Mouse (Mus musculus) right cerebral cortex, postnatal 10 days (tissue): ENCODE measurements at regions not wholly inside any gene's neighbourhood (a gene's known extent, or its start where the extent isn't known, plus 50 kb on each side); places are given as distances from the start of the nearest gene placed in this dataset.

Source experiments
- DNase-seq, 2 experiments: peaks; one replicate each; pipeline ENCODE4 v3.0.0; 2021; ENCODE audit warnings: low spot score in 2 of 2

DNA sequence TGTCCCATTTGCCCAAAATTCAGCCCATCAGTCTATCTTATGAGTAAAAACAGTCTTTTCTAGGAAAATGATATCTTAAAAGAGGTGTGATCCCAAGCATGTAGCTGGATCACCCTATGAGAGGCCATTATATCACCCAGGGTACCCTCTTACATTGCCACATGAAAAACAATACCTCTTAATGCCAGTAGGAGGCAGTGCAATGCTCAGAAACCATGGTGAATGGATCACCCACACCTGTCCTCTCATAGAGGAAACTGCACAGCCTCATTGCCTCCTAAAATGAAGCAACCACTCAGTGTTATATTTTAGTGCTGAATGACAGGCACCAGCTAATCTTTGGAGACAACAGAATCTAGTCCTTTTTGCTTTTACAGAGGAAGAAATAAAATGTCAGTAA, 114.0 kb upstream of the Nxt1 start:
- no peak for DNase-seq

DNA sequence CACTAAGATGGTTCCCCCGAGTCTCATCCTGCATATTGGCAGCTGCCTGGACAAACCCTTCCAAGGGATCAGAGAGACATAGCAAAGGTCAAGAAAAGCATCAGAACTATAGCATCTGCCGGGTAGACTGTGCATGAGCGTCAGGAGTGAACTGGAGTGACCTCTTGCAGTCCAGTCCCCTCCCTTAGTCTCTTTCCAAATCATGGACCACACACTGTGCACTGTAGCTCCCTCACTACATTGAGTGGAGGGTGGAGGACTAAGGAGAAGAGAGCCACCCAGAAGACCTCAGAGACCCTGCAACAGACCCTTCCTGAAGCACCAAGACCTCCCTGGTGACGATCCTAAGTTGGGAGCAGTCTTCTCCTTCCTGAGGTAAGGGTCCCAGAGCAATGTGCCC, 107.8 kb upstream of the Cd93 start:
- DNase-seq, result no peak

DNA sequence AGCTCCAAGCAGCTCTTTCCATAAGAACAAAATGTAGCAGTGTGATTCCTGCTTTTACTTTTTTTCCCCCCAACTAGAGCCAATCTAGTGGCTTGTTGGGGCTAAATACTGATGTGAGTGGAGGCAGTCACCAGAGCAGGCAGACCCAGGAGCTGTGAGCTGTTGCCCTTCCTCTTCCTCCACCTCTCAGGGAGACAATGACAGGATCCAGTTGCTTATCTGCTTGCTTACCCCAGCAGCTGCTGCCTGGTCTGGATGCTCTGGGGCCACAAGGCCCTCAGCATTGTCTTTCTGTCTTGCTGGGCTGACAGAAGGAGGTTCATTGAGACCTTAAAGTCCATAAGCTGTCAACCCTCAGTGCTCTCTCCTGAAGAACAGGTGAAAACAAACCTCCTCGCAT, 106.3 kb upstream of the Cd93 start:
- no peak for DNase-seq

DNA sequence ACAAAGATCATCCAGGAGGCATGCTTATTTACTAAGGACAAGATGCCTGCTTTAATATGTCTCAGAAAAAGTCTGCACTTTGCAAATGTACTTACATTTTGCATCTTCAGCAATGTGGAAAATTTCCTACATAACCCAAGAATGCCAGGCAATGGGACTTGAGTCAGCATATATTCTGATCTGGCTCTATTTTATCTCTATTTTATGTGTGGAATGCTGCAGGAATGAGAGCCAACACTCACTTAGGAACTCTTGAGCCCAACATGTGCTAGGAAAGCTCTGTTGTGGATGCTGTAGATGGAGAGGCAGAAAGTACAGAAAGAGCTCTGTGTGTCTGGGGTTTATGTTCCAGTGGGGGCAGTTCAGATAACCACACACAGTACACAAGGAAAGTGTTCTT, 99.0 kb upstream of the Cd93 start:
- DNase-seq, result no peak

DNA sequence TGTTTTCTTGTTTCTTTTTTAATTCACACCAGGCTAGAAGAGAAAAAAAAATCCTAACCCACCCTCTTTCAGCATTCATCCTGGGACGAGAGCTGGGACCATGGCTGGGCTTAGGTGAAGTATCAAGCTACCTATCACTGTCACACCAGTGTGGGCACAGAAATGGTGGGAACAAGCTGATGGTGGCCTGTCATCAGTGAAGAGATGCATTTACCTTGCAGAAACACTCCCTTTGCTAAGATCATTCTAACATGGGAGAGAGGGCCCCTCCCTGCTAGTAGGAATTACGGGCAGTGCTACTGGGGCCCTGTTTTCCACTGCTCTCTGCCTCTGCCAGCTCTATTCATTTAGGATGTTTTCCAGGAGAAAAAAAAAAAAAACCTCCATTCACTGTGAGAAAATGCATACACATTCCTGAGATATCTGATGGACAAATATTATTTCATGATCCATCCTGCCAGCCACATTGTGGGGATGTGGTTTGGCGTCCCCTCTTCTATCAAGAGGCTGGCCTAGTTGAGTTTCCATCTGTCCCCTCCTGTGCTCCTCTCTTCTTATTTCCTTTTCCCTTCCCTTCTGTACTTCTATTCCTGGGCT, 94.6 kb upstream of the Cd93 start:
- no peak for DNase-seq

DNA sequence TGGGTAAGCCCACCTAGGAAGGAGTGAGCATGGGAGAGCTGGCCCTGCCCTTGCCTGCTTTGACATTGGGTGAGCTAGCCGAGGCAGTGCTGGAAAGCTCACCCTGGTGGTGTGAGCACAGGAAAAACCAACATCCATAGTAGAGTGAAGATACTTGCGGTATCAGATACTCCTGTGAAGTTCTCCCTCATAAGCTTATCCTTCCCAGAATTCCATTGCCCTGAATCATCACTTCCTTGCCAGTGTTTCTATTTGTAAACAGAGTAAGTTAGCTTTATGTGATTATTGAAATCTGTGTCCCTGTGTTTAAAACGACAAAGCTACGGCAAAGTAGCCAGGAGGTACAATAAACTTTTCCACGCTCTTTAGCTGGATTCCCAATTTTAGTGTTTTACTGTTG, 93.9 kb upstream of the Cd93 start:
- no peak for DNase-seq

DNA sequence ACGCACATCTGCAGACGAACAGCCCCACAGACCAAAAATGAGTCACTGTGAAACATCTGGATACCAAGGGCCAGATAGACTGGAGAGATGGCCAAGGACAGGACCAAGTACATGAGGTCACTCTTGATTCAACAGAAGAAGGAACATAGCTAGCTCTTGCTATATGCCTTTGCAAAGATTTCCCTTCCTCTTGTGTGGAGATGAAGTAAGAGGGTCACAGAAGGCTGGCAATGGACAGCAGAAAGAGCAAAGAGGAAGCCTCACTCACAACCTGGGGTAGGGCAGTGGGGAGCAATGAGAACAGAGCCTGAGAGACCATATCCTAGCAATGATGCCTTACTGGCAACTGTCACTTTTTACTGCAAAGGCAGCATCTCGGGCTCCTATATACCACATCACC, 93.2 kb upstream of the Cd93 start:
- DNase-seq, result no peak

DNA sequence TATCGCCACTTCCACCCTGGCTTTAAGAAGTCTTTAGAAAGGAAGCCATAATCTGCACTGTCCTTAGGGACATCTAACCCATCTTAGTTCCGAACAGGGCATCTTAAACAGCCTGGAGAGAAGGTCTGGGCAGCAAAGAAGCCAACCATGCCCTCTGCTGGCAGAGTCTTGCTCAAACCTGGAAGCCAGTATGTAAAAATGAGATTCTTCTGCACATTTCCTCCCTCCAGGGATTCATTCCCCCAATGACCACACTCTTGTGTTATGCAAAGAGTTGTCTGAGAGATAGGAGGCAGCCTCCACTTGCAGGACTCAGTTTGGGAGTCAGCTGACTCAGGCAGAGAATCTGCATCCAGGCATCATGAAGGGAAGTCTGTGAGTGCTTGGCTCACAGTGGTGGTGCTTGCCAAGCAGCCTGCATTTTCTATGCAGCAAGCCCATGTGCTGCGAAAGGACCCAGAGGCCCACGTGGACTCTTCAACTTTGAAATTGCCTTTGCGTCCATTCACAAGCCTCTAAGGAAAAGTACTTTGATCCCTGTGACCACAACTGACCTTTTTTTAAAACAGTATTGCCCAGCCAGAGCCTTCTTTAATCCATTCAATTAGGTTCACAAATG, 92.3 kb upstream of the Cd93 start:
- DNase-seq, result peak in 1 of 2 experiments; percentile 50

DNA sequence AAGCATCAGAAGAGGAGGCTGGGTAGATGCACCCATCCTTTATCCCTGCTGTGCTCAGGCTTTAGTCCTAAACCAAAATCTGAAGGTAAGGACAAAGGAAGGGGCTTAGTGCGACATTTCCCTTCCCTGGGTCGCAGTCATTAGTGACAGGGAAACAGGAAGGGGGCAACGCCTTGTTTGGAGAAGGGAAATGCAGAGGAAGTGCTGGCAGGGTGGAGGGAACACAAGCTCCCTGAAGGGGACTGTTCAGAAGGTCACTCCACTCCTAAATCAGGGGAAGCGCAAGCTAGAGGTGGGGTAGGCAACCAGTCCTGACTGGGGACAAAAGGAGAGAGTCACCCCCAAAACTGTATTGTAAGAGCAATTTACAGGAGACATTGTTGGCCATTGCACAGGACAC, 88.7 kb upstream of the Cd93 start:
- DNase-seq, result no peak

DNA sequence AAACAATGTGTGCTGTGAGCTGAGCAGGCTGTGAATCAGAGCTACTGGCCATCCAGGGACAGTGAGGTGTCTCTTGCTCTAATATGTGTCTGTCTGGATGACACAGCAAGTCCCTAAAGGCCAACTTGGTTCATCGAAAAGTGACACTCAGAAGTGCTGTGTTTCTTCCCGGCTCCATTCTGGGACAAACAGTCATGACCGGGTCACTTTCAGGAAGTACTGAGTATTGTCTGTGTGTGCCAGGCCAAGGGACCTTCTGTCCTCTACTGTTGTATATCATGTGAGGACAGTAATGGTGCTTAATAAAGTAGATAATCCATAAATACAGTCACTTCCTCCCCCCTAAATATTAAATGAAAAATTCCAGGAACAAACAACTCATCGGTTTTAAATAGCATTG, 87.2 kb upstream of the Cd93 start:
- DNase-seq, result no peak

DNA sequence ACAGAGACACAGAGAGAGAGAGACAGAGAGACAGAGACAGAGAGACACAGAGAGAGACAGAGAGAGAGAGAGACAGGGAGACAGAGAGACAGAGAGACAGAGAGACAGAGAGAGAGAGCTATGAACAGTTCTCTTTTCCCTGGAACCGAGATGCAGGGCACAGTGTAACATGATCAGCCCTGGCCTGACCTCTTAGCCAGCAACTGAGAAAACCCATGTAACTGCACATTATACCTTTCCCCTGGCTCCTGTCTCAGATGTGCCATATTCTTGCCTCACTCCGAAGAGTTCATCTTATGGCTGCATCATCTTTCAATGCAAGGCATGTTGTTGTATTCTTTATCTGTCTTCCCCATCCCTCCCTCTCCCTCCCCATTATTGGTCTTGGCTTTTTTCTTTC, 86.5 kb upstream of the Cd93 start:
- no peak for DNase-seq

DNA sequence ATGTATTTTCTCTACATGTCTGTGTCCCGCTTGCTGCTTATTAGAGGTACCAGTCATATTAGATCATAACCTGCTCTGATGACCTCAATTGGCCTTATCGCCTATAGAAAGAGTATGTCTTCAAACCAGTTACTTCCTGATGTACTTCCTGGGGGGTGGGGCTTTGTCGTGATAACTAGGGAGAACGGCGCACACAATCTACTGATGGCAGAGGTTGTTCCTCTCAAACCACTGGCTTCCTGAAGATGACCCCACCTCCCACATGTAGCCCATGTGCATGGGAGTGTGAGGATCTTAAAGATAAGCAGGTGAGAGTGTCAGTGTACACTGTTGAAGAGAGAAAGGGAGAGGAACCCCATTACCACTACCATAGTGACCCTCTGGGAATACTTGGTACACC, 84.4 kb upstream of the Cd93 start:
- no peak for DNase-seq

DNA sequence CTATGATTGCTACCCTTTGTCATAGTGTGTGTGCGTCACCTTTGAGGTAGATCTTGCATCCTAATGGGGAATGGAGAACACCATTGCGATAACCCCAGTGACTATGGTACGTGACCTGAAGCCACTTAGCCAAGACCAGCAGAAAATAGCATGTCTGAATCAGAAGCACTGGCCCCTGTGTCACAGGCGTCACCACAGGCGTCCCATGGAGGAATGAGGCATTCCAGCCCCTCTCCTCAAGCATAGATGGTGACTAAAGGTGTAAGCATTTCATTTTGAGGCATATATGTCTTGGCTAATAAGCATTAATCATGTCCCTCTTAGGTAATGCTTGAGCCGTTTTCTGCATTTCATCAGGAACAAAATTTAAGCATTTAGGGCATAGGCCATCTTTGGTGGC, 82.1 kb upstream of the Cd93 start:
- DNase-seq, result no peak

DNA sequence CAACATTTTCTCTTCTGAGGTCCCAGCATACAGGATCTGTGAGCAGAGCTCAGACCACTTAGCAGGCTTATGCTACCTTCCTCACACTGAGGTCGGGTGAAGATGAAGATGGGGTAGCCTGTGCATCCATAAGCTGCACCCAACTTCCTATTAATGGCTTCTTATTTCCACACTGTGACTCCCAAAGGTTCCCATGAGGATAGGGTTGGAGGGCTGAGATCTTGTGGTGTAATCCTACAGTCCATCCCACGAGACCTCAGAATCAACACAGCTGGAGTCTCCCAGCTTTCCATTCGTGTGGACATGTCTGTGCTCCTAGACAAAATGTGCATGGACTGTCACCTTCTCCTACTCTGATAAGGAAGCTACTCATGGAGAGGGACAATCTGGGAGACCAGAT, 80.0 kb upstream of the Cd93 start:
- DNase-seq, result no peak

DNA sequence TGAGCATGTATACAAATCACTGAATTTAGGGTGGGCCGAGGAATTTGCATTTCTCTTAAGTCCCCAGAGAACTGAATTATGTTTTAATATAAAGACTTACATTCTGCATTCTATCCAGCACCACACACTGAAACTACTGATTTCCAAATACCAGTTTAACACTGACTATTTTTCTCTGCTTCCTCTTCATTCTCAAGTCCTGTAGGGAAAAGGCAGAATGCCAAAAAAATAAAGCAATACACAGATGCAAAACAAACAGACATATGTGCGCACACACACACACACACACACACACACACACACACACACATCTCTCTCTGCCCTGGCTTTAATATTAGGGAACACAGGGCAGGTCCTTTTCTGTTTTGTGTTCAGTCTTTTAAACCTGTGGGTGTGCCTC, 79.6 kb upstream of the Cd93 start:
- no peak for DNase-seq

DNA sequence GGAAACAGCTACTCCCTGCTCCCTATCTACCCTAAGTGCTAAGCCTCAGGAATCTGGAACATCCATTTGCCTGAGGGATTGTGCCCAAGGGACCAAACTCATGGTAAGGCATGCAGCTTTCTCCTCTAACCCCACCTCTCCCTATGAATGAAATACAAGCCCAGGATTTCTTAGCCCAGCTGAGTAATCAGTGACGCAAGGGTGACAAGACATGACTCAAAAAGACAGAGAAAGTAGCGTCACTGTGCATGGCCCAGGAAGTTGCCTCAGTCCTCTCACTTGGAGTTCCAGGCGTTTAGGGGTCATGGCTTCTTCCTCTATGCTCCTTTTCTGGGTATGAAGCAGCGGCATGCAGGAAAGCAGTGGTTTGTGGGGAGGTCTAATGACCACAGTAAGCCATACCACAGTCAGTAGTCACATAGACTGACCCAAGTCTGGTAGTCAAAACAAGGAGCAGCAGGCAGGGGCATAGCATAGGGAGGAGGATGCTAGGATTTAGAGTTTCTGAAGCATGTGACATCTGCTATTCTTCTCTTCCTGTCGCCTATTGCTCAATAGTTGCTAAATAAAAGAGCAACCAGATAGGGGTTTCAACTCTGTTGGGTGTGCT, 78.7 kb upstream of the Cd93 start:
- DNase-seq, result no peak

DNA sequence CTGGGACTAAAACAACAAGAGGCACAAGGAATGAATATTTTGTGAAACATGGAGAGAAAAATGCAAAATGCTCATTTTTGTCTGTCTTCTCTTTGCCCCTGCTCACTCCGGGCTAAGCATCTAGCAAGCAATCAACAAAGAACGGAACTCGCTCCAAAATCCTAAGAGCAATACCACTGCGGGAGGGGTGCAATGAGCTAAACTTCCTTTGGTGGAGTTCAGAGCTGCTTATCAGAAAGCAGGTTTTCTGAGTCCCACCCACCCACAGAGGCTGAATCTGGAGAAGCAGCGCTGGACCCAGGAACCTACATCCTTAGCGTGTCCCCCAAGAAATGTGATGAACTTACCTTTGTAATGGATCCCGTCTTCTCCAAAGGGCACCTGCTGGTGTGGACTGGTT, 76.9 kb upstream of the Cd93 start:
- DNase-seq, result no peak

DNA sequence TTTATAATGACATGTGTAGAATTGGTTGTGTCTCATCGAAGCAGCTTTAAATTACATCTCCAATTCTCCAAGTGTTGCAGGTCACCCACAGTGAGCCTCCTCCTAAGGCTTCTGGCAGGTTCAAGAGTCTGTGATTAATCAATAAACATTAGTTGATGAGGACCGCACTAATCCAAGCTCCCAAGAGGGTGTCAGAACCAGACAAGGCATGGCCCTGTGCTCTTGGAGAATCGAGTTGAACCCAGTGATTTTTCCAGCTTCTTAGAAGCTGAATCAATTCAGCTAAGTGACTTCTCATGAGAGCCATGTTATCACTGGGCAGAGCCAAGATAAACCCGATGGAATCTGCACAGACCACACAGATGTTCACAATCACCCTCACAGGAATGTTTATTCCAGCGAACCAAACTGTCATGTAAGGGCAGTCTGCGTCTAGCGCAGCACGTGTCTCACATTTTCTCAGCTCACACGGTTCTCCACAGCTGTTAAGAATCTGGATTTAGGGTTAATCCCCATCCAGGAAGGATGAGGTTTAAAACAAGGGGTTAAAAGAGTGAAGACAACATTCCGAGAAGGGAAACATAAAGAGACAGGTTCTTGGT, 76.4 kb upstream of the Cd93 start:
- DNase-seq, result no peak

DNA sequence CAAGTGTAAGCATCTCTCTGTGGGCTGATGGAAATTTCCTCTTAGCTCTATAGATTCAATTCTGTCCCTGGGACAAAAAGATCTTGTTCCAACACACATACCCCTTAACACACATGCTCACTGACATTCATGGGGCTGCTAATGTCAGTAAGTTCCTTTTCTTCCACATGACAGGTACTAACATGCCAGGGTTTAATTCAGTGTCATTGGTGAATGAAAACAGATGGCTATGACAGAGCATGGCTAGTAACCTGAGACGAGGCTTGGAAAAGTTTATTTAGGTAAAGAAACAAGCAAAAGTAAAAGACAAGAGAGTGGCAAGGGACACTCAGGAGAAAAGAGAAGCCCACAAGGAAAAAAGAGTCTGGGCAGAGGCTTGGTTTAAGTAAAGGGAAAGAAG, 74.5 kb upstream of the Cd93 start:
- DNase-seq, result no peak

DNA sequence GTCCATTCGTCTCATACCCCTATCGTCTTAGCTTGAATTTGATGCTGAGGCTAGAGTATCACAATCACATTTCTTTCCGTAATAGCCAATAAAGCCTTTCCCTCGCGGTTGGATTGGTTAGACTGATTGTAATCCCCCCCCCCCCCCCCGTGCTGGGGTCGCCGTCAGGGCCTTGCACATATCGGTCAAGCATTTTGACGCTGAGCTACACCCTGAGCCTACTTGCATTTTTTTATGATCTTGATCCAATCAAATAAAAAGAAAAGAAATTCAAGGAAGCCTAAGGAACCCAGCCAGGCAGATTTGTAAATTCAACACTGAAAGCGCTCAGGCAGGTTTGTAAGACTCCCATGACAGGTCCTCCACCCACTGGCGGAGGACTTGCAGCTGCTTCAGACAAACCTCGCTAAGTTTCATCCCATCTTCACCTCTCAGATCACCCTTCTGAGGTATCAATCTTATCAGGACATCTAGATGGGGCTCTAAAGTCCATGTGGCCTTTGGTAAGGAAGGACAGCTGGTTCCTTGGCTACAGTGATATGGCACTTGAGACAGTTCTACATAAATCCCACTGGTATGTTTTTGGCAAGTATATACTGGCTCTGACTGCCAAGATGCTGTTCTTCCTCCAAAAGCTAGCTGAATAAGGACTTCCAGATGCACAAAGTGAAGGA, 66.8 kb upstream of the Cd93 start:
- DNase-seq, result no peak

DNA sequence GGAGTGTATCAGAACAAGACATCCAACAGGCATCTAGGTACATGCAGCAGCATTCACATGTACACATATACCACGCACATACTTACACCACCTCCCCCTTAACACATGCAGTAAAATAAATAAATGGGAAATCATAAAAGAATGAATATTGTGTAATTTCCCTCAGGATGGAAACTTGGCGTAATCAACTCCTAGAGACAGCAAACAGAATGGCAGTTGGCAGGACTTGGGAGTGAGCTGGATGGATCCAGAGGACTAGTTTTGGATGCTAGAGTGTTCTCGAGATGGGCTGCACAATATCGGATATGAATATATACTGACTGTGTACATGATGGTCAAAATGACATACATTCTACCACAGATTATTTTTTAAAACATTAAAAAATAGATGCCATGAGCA, 66.0 kb upstream of the Cd93 start:
- no peak for DNase-seq

DNA sequence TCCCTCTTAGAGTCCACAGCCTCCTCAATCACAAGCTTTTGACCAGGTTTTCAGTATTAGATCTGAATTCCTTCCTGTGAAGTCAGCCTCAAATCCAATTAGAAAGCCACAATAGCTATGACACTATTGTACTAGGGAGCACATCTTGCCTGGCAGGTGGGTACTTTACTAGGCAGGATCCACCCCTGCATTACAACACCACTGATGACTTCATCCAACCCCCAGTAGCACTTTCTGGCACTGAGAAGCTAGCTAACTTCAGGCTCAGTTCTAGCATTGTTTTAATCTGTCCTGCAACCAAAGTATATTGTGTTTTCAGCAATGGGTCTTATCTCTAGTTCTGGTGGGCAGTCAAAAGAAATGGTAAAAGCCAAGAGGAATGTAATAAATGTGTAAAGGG, 64.2 kb upstream of the Cd93 start:
- DNase-seq, result no peak

DNA sequence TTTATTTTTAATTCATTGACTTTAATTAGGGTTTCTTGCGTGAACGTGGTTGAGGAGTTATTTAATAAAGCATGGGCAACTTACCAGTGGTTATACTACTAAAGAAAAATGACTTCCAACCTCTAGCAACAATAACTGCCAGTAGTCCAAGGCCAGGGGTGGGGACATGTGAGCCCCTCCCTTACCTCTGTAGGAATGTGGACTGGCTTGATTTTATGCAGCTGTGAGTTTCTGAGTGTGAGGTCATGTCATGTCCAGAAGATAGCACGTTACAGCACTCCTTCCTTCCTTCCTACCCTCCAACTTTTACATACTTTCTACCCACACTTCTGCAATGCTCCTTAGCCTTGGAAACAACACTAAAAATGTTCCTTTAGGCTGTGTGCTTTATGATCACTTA, 63.6 kb upstream of the Cd93 start:
- no peak for DNase-seq
